Mouse (Mus musculus): ENCODE measurements around the gene Slc4a2. TPM values are rescaled to one million over a fixed set of nuclear protein-coding genes. Genes with fewer than 3 reads are reported as not detected.
A peak's percentile ranks its signal among the peaks of the same experiment; 100 is the strongest.

Gene Slc4a2
- total and polyA plus RNA-seq, 3 experiments = 22.4 to 37.9 (median 25.9) TPM

GRCm38 (mm10) chr5:24380499-24380898, 43.1 kb upstream of the Slc4a2 start:
- intact Hi-C loops (cut with DNase I) = no loop called here

GRCm38 (mm10) chr5:24381486-24381885, 42.2 kb upstream of the Slc4a2 start:
- intact Hi-C loops (cut with DNase I) = no loop called here

More at GRCm38 (mm10) chr5:24380499-24380898, 43.1 kb upstream of the Slc4a2 start:
- Histone ChIP-seq H3K36me3 (ENCODE audit: control insufficient read depth, insufficient read depth, low read length) (peaks cover 5% of the 10 kb centered on the region; the same call in 1 of the 2 replicates), H3K27me3 (ENCODE audit: control insufficient read depth, insufficient read depth, low read length) (no peaks in the 10 kb centered on the region), H3K9ac (ENCODE audit: low read depth, low read length) (no peak overlapping the region), H3K79me2 (replicated peaks; ENCODE audit: control insufficient read depth, insufficient read depth, low read length) (no peaks in the 10 kb centered on the region), H3K4me1 (ENCODE audit: control insufficient read depth, insufficient read depth, low read length) (peaks cover 8% of the 10 kb centered on the region), H3K27ac (no peak overlapping the region), H3K4me3 (no peak overlapping the region)
- TF ChIP-seq EP300 (IDR thresholded peaks at IDR 0.05; ENCODE audit: insufficient read depth, low read depth, low read length) (no peak), POLR2A (IDR thresholded peaks at IDR 0.05; ENCODE audit: insufficient read depth, low read depth, low read length) (no peak), CTCF (IDR thresholded peaks at IDR 0.05) (no peak)
- 83% methylated on average over 4 of the region's 4 CpGs for WGBS
- DNase-seq = no peak

GRCm38 (mm10) chr5:24381988-24382387, 41.6 kb upstream of the Slc4a2 start:
- H3K79me2 ChIP-seq (replicated peaks; ENCODE audit: control insufficient read depth, insufficient read depth, low read length) = no peaks in the 10 kb centered on the region
- no peak overlapping the region for H3K27ac ChIP-seq
- H3K27me3 ChIP-seq (ENCODE audit: control insufficient read depth, insufficient read depth, low read length) = no peaks in the 10 kb centered on the region
- intact Hi-C loops (cut with DNase I) = no loop called here
- H3K4me1 ChIP-seq (ENCODE audit: control insufficient read depth, insufficient read depth, low read length) = peaks cover 9% of the 10 kb centered on the region
- H3K9ac ChIP-seq (ENCODE audit: low read depth, low read length) = no peak overlapping the region
- no peak overlapping the region for H3K4me3 ChIP-seq
- peaks cover 5% of the 10 kb centered on the region; the same call in 1 of the 2 replicates for H3K36me3 ChIP-seq (ENCODE audit: control insufficient read depth, insufficient read depth, low read length)
- no peak for TF ChIP-seq EP300 (IDR thresholded peaks at IDR 0.05; ENCODE audit: insufficient read depth, low read depth, low read length)
- TF ChIP-seq CTCF (IDR thresholded peaks at IDR 0.05) = no peak
- no peak for TF ChIP-seq POLR2A (IDR thresholded peaks at IDR 0.05; ENCODE audit: insufficient read depth, low read depth, low read length)
- 60% methylated on average over 2 of the region's 2 CpGs for WGBS
- no peak for DNase-seq

More at GRCm38 (mm10) chr5:24381486-24381885, 42.2 kb upstream of the Slc4a2 start:
- no peaks in the 10 kb centered on the region for H3K27me3 ChIP-seq (ENCODE audit: control insufficient read depth, insufficient read depth, low read length)
- no peak overlapping the region for H3K27ac ChIP-seq
- TF ChIP-seq EP300 (IDR thresholded peaks at IDR 0.05; ENCODE audit: insufficient read depth, low read depth, low read length) (no peak), CTCF (IDR thresholded peaks at IDR 0.05) (no peak), POLR2A (IDR thresholded peaks at IDR 0.05; ENCODE audit: insufficient read depth, low read depth, low read length) (no peak)
- no peak overlapping the region for H3K9ac ChIP-seq (ENCODE audit: low read depth, low read length)
- peaks cover 9% of the 10 kb centered on the region for H3K4me1 ChIP-seq (ENCODE audit: control insufficient read depth, insufficient read depth, low read length)
- peaks cover 5% of the 10 kb centered on the region; the same call in 1 of the 2 replicates for H3K36me3 ChIP-seq (ENCODE audit: control insufficient read depth, insufficient read depth, low read length)
- no peaks in the 10 kb centered on the region for H3K79me2 ChIP-seq (replicated peaks; ENCODE audit: control insufficient read depth, insufficient read depth, low read length)
- no peak for DNase-seq
- H3K4me3 ChIP-seq = no peak overlapping the region
- 78% methylated on average over 6 of the region's 6 CpGs for WGBS

GRCm38 (mm10) chr5:24383026-24383859, 40.4 kb upstream of the Slc4a2 start:
- Histone ChIP-seq H3K36me3 (ENCODE audit: control insufficient read depth, insufficient read depth, low read length) (peaks cover 5% of the 10 kb centered on the region; the same call in 1 of the 2 replicates), H3K9ac (ENCODE audit: low read depth, low read length) (peak overlapping the region; percentile 24), H3K27me3 (ENCODE audit: control insufficient read depth, insufficient read depth, low read length) (no peaks in the 10 kb centered on the region), H3K79me2 (replicated peaks; ENCODE audit: control insufficient read depth, insufficient read depth, low read length) (no peaks in the 10 kb centered on the region), H3K4me3 (peak overlapping the region; percentile 48), H3K27ac (peak overlapping the region; percentile 69), H3K4me1 (ENCODE audit: control insufficient read depth, insufficient read depth, low read length) (peaks cover 12% of the 10 kb centered on the region)
- intact Hi-C loops (cut with DNase I) = no loop called here
- TF ChIP-seq EP300 (IDR thresholded peaks at IDR 0.05; ENCODE audit: insufficient read depth, low read depth, low read length) (peak; percentile 92), POLR2A (IDR thresholded peaks at IDR 0.05; ENCODE audit: insufficient read depth, low read depth, low read length) (no peak; the same call in none of the 2 replicates), CTCF (IDR thresholded peaks at IDR 0.05) (peak; percentile 63)
- 8% methylated on average over 34 of the region's 34 CpGs for WGBS
- DNase-seq = peak; percentile 88 to 90

GRCm38 (mm10) chr5:24384407-24384806, 39.2 kb upstream of the Slc4a2 start:
- peak; percentile 59 to 76 for DNase-seq
- TF ChIP-seq POLR2A (IDR thresholded peaks at IDR 0.05; ENCODE audit: insufficient read depth, low read depth, low read length) (peak; percentile 56), CTCF (IDR thresholded peaks at IDR 0.05) (no peak; the same call in 1 of the 2 replicates), EP300 (IDR thresholded peaks at IDR 0.05; ENCODE audit: insufficient read depth, low read depth, low read length) (peak; percentile 96)

GRCm38 (mm10) chr5:24385374-24385773, 38.3 kb upstream of the Slc4a2 start:
- peak overlapping the region; percentile 45 for H3K27ac ChIP-seq
- WGBS = 88% methylated on average over 5 of the region's 5 CpGs

More at GRCm38 (mm10) chr5:24384407-24384806, 39.2 kb upstream of the Slc4a2 start:
- intact Hi-C loops (cut with DNase I) = loop anchor here (1.0 kb wide), 1 partner anchor 20 kb away; the partner anchor contains the start of gene Nos3
- no peak overlapping the region for H3K9ac ChIP-seq (ENCODE audit: low read depth, low read length)
- 33% methylated on average over 6 of the region's 6 CpGs for WGBS
- peaks cover 12% of the 10 kb centered on the region for H3K4me1 ChIP-seq (ENCODE audit: control insufficient read depth, insufficient read depth, low read length)
- H3K79me2 ChIP-seq (replicated peaks; ENCODE audit: control insufficient read depth, insufficient read depth, low read length) = no peaks in the 10 kb centered on the region
- H3K4me3 ChIP-seq = no peak overlapping the region
- peak overlapping the region; percentile 69 for H3K27ac ChIP-seq
- peaks cover 5% of the 10 kb centered on the region; the same call in 1 of the 2 replicates for H3K36me3 ChIP-seq (ENCODE audit: control insufficient read depth, insufficient read depth, low read length)
- no peaks in the 10 kb centered on the region for H3K27me3 ChIP-seq (ENCODE audit: control insufficient read depth, insufficient read depth, low read length)

More at GRCm38 (mm10) chr5:24385374-24385773, 38.3 kb upstream of the Slc4a2 start:
- TF ChIP-seq CTCF (IDR thresholded peaks at IDR 0.05) = no peak
- no peak for TF ChIP-seq POLR2A (IDR thresholded peaks at IDR 0.05; ENCODE audit: insufficient read depth, low read depth, low read length)
- TF ChIP-seq EP300 (IDR thresholded peaks at IDR 0.05; ENCODE audit: insufficient read depth, low read depth, low read length) = no peak
- intact Hi-C loops (cut with DNase I) = no loop called here
- H3K36me3 ChIP-seq (ENCODE audit: control insufficient read depth, insufficient read depth, low read length) = peaks cover 5% of the 10 kb centered on the region; the same call in 1 of the 2 replicates
- H3K4me3 ChIP-seq = no peak overlapping the region
- no peak overlapping the region for H3K9ac ChIP-seq (ENCODE audit: low read depth, low read length)
- DNase-seq = no peak
- H3K4me1 ChIP-seq (ENCODE audit: control insufficient read depth, insufficient read depth, low read length) = peaks cover 13% of the 10 kb centered on the region
- no peaks in the 10 kb centered on the region for H3K27me3 ChIP-seq (ENCODE audit: control insufficient read depth, insufficient read depth, low read length)
- no peaks in the 10 kb centered on the region for H3K79me2 ChIP-seq (replicated peaks; ENCODE audit: control insufficient read depth, insufficient read depth, low read length)
